Mouse (Mus musculus): ENCODE measurements around the gene Tubg2.

DNA sequence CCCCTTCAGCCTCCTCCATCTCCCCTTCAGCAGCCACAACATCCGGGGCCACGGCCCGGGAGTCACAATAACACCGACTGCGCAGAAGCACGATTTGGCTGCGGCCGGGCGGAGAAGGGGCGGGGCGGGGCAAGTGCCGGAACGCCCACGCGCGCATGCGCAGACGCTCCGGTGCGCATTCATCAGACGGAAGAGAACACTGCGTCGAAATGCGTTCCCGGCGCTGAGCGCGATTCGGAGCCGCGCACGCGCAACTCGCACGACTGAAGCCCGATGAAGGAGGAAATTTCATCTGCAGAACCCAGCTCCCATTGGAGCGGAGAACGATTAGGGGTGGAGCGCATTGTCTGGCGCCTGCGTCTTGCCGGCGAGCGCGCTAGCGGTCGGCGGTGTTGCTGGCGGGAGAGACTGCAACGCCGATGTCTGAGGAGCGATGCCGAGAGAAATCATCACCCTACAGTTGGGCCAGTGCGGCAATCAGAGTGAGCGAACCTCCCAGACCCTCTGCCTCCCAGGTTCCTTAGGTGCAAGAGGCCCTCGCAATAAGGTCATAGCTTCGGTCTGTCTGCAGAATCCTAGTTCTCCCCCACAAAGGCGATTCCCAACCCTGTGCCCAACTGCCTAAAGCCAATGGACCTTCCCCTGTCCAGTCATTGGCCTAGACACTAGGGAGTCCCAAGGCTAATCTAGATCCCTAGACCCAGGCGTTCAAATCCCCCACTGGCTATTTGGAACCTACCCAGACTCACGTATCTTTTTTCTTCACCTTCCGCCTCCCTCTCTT, 35.8 kb upstream of the Tubg2 start, which contains the start of the genes Retreg3 and Tubg1:
- no peak for TF ChIP-seq ZNF384 (IDR thresholded peaks at IDR 0.05; ENCODE audit: low read depth, low read length)
- no peak for TF ChIP-seq CTCF (conservative IDR thresholded peaks at IDR 0.05 in 1 of 2, IDR thresholded peaks at IDR 0.05 in 1 of 2; ENCODE audit: low read depth in 2 of 2, low read length in 2 of 2)
- no peak for TF ChIP-seq EP300 (IDR thresholded peaks at IDR 0.05; ENCODE audit: low read length)
- TF ChIP-seq SIN3A (IDR thresholded peaks at IDR 0.05; ENCODE audit: low read length), result peak; percentile 90
- 0 out of 2 replicates have a peak, but pooled peaks have one; percentile 6 for TF ChIP-seq USF1 (IDR thresholded peaks at IDR 0.05; ENCODE audit: low read depth, low read length)
- TF ChIP-seq PAX5 (IDR thresholded peaks at IDR 0.05; ENCODE audit: low read length), result no peak
- peak; percentile 95 for TF ChIP-seq MAX (IDR thresholded peaks at IDR 0.05; ENCODE audit: low read length)
- no peak for TF ChIP-seq MAFK (IDR thresholded peaks at IDR 0.05; ENCODE audit: insufficient replicate concordance, low read length)
- 0 out of 2 replicates have a peak, but pooled peaks have one; percentile 2 for TF ChIP-seq SMC3 (IDR thresholded peaks at IDR 0.05; ENCODE audit: low read depth, low read length)
- TF ChIP-seq HCFC1 (IDR thresholded peaks at IDR 0.05; ENCODE audit: low read depth, low read length), result peak; percentile 86
- peak; percentile 99 for TF ChIP-seq POLR2A (IDR thresholded peaks at IDR 0.05; ENCODE audit: low read depth, low read length)
- peak; percentile 97 for TF ChIP-seq NELFE (IDR thresholded peaks at IDR 0.05; ENCODE audit: low read depth, low read length)
- no peak for TF ChIP-seq USF2 (conservative IDR thresholded peaks at IDR 0.05; ENCODE audit: low read depth, low read length)
- TF ChIP-seq MAZ (IDR thresholded peaks at IDR 0.05; ENCODE audit: low read depth, low read length), result peak; percentile 90

Data from CH12.LX (cell line).